Mouse (Mus musculus) cerebellum, adult 2 months (tissue): ENCODE results near the gene Bcl2.

Source experiments
- CTCF ChIP-seq: fragments of 200-500 bp; IDR thresholded peaks from 2 replicates; pipeline ENCODE4 v1.5.1; 2011; ENCODE audit warnings: low read depth, mild to moderate bottlenecking, control low read depth, low read length, moderate library complexity, borderline replicate concordance; ENCODE audit not compliant: insufficient read depth
- POLR2A ChIP-seq: fragments of 200-500 bp; IDR thresholded peaks from 2 replicates; pipeline ENCODE4 v1.6.1; 2011; ENCODE audit warnings: low read length, control low read depth, borderline replicate concordance; ENCODE audit not compliant: insufficient read depth

DNA sequence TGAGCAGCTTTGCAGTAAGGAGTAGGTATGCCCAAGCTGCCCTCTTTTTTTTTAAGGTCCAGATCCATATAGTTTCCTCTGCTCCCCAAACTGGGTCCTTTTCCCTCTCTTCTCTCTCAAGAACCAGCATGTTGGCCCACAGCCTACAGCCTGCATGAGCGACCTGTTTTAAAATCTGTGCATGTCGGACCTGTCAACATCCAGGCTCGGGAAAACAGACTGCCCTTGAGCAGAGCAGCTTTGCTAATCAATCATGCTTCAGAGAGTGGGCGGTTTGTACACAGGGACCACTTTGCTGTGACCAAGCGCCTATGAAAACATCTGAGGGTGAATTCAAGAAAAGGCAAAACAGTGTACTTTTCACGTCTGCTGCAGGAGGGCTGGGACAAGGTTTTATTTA is 111.1 kb downstream of the Bcl2 start:
- no peak for TF ChIP-seq CTCF
- no peak for TF ChIP-seq POLR2A
